Mouse (Mus musculus) stomach, embryonic 15.5 days (tissue): ENCODE results near the gene Cryl1. TPM values are rescaled to one million over a fixed set of nuclear protein-coding genes. Genes with fewer than 3 reads are reported as not detected.

Experiments
- ATAC-seq: fragments of 200-750 bp; cut with Nextera tagmentation; 2 replicates; pipeline ENCODE4 v1.8.0; 2017; ENCODE audit warnings: low read depth, moderate number of reproducible peaks, moderate TSS enrichment; ENCODE audit not compliant: insufficient read depth, low FRiP score
- H3K27ac ChIP-seq: fragments of 300-500 bp; sonication (generic); 2 replicates; pipeline ENCODE4 v1.5.1; 2015; ENCODE audit warnings: mild to moderate bottlenecking, inconsistent platforms
- H3K27me3 ChIP-seq: fragments of 300-500 bp; sonication (generic); replicated peaks from 2 replicates; pipeline ENCODE4 v1.6.1; 2015; ENCODE audit warnings: inconsistent platforms
- H3K36me3 ChIP-seq: fragments of 300-500 bp; sonication (generic); 2 replicates; pipeline ENCODE4 v1.6.1; 2015; ENCODE audit warnings: inconsistent platforms
- H3K4me1 ChIP-seq: fragments of 300-500 bp; sonication (generic); 2 replicates; pipeline ENCODE4 v1.6.1; 2015; ENCODE audit warnings: inconsistent platforms
- H3K4me2 ChIP-seq: fragments of 300-500 bp; sonication (generic); 2 replicates; pipeline ENCODE4 v1.6.1; 2015; ENCODE audit warnings: mild to moderate bottlenecking, inconsistent platforms
- H3K4me3 ChIP-seq: fragments of 300-500 bp; sonication (generic); replicated peaks from 2 replicates; pipeline ENCODE4 v1.5.1; 2015; ENCODE audit warnings: inconsistent platforms
- H3K9ac ChIP-seq: fragments of 300-500 bp; sonication (generic); 2 replicates; pipeline ENCODE4 v1.6.1; 2015; ENCODE audit warnings: inconsistent platforms
- H3K9me3 ChIP-seq: fragments of 300-500 bp; sonication (generic); 2 replicates; pipeline ENCODE4 v1.6.1; 2016; ENCODE audit warnings: inconsistent platforms
- WGBS: fragments of 180-500 bp; shearing (Covaris S2); methylation state at CpG from one replicate; pipeline ENCODE4 v1.1.7; 2015; 5-methylcytosine and 5-hydroxymethylcytosine counted together
- polyA plus RNA-seq: library from polyadenylated mRNA; unstranded; fragments of >200 nt; fragmentation: Nextera tagmentation; extraction: Ambion mirVana; gene quantifications from 2 replicates; pipeline ENCODE4 v1.2.1, GENCODE M21; 2015

The Cryl1 gene
- polyA plus RNA-seq, 1 experiment from 2014 or later, result 37.6 TPM

DNA sequence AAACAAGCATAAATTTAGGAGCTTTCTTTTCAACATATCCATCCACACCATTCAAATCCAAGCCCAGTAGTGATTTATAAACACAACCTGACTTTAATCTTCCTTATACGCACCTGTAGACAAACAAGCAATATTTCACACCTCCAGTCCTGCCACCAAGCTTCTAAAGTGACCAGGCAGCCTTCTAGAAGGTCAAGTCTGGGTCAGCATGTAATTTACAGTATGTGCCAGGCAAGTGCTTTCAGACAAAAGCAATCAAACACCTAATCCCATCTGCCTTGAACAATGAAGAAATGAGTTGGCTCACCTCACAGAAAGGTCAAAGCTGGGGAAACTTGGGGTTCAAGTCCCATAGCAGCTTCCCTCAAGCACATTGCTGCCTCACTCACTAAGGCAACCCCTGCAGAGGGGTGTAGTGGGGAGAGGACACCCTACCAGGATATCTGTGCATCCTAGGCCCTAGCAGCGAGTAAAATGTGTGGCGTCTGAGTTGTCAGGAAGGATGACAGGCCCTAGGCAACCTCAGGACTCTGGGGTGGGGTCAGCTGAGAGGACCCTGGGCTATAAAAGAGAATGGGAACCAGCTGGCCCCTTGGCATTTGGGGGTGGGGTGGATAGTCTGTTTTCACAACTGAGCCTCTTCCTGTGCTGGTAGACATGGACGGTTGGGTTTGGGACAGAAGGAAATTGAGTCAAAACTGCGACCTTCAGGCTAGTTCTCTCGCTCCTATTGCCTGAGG lies 55.8 kb downstream of the Cryl1 start:
- Histone ChIP-seq H3K4me2 (no peak overlapping the region), H3K9ac (no peak overlapping the region), H3K27me3 (no peaks in the 10 kb centered on the region), H3K36me3 (no peaks in the 10 kb centered on the region), H3K27ac (no peak overlapping the region), H3K4me1 (0 out of 2 replicates have a peak, but pooled peaks cover 7% of the 10 kb centered on the region), H3K9me3 (no peaks in the 10 kb centered on the region), H3K4me3 (no peak overlapping the region)
- ATAC-seq, result no peak
- 70% methylated on average over 6 of the region's 6 CpGs for WGBS

- no peak overlapping the region for H3K4me3 ChIP-seq
- ATAC-seq, result no peak
Measured at GRCm38 (mm10) chr14:57338666-57339065, 59.7 kb downstream of the Cryl1 start.

DNA sequence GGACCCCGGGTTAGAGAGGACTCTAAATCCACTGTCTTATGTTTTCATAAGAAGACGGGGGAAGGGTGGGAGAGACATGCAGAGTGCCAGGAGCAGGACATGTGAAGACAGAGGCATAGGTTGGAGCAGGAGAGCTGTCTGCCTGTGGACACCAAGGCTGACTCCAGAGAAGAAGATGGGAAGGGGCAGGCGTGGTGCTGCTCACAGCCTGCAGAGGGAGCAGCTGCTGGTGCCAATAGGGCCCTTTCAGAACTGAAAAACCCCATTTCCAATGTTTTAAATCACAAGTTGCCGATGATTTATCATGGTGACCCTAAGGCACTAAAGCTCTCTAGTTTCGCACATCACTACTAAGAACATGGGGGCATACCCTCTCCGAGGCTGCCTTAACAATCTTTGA lies 63.5 kb downstream of the Cryl1 start:
- Histone ChIP-seq H3K27me3 (no peaks in the 10 kb centered on the region), H3K4me2 (no peak overlapping the region), H3K9me3 (no peaks in the 10 kb centered on the region), H3K4me1 (0 out of 2 replicates have a peak, but pooled peaks cover 3% of the 10 kb centered on the region), H3K36me3 (no peaks in the 10 kb centered on the region), H3K9ac (no peak overlapping the region), H3K27ac (no peak overlapping the region), H3K4me3 (no peak overlapping the region)
- WGBS, result 68% methylated on average over 6 of the region's 6 CpGs
- no peak for ATAC-seq

More at GRCm38 (mm10) chr14:57338666-57339065, 59.7 kb downstream of the Cryl1 start:
- Histone ChIP-seq H3K4me1 (0 out of 2 replicates have a peak, but pooled peaks cover 7% of the 10 kb centered on the region), H3K27ac (0 out of 2 replicates have a peak overlapping the region, but pooled peaks have one; percentile 1), H3K9me3 (no peaks in the 10 kb centered on the region), H3K27me3 (no peaks in the 10 kb centered on the region), H3K9ac (no peak overlapping the region), H3K4me2 (no peak overlapping the region), H3K36me3 (no peaks in the 10 kb centered on the region)
- 35% methylated on average over 6 of the region's 6 CpGs for WGBS

DNA sequence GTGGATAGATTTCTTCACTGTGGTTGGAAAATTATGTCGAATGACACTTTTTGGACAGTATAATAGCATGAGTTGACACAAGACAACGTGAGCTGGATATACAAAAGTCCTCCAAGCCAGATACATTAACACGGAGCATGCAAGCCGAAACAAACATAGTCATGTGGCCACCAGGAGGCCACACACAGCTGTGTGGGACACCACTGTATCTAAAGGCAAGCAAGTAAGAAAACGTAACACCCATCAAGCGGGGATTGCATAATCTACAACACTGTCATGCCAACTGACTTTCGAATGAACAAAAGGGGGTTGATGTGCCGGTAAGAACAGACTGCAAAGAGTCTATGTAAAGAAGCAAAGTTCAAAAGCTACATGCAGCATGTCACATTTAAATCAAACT lies 65.8 kb downstream of the Cryl1 start:
- Histone ChIP-seq H3K9ac (no peak overlapping the region), H3K9me3 (no peaks in the 10 kb centered on the region), H3K4me2 (no peak overlapping the region), H3K36me3 (no peaks in the 10 kb centered on the region), H3K27ac (no peak overlapping the region), H3K27me3 (no peaks in the 10 kb centered on the region), H3K4me1 (no peaks in the 10 kb centered on the region), H3K4me3 (no peak overlapping the region)
- no peak for ATAC-seq
- WGBS, result 72% methylated on average over 8 of the region's 8 CpGs

GRCm38 (mm10) chr14:57331097-57331496 lies 67.2 kb downstream of the Cryl1 start:
- H3K9me3 ChIP-seq, result no peaks in the 10 kb centered on the region
- no peaks in the 10 kb centered on the region for H3K27me3 ChIP-seq
- H3K4me2 ChIP-seq, result no peak overlapping the region
- H3K4me3 ChIP-seq, result no peak overlapping the region
- no peak overlapping the region for H3K27ac ChIP-seq
- no peaks in the 10 kb centered on the region for H3K4me1 ChIP-seq
- H3K36me3 ChIP-seq, result no peaks in the 10 kb centered on the region
- WGBS, result 72% methylated on average over 10 of the region's 10 CpGs
- no peak overlapping the region for H3K9ac ChIP-seq
- no peak for ATAC-seq

- no peak overlapping the region for H3K4me3 ChIP-seq
- no peaks in the 10 kb centered on the region for H3K27me3 ChIP-seq
- ATAC-seq, result no peak
- no peak overlapping the region for H3K4me2 ChIP-seq
- no peak overlapping the region for H3K27ac ChIP-seq
- no peaks in the 10 kb centered on the region for H3K4me1 ChIP-seq
- no peak overlapping the region for H3K9ac ChIP-seq
- 88% methylated on average over 15 of the region's 15 CpGs for WGBS
- no peaks in the 10 kb centered on the region for H3K36me3 ChIP-seq
- no peaks in the 10 kb centered on the region for H3K9me3 ChIP-seq
Measured at GRCm38 (mm10) chr14:57329600-57329999, 68.7 kb downstream of the Cryl1 start.

GRCm38 (mm10) chr14:57326771-57327170 lies 71.6 kb downstream of the Cryl1 start:
- H3K9ac ChIP-seq, result no peak overlapping the region
- 90% methylated on average over 6 of the region's 6 CpGs for WGBS
- ATAC-seq, result no peak
- H3K27ac ChIP-seq, result no peak overlapping the region
- H3K27me3 ChIP-seq, result no peaks in the 10 kb centered on the region
- no peak overlapping the region for H3K4me2 ChIP-seq
- no peak overlapping the region for H3K4me3 ChIP-seq
- no peaks in the 10 kb centered on the region for H3K4me1 ChIP-seq
- H3K36me3 ChIP-seq, result no peaks in the 10 kb centered on the region
- no peaks in the 10 kb centered on the region for H3K9me3 ChIP-seq

DNA sequence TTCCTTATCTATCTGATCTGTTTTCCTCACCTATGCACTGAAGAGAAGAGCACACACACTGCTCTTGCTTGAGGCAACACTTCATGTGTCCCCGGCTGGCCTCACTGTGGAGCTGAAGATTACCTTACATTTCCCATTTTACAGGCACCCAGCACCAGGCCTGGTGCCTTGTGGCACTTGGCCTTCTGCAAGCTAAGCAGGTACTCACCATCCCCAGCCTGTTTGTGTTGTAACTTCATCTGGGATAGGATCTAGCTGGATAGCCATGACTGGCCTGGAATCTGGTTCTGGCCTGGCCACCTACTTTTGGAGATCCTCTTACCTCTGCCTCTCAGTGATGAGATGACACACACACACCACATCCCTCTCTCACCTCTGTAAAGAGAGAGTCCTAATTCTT lies 79.5 kb downstream of the Cryl1 start:
- H3K4me1 ChIP-seq, result no peaks in the 10 kb centered on the region
- H3K27me3 ChIP-seq, result no peaks in the 10 kb centered on the region
- WGBS, result 78% methylated on average over 1 of the region's 1 CpGs
- H3K4me2 ChIP-seq, result no peak overlapping the region
- no peak for ATAC-seq
- no peak overlapping the region for H3K9ac ChIP-seq
- no peak overlapping the region for H3K27ac ChIP-seq
- H3K9me3 ChIP-seq, result no peaks in the 10 kb centered on the region
- H3K4me3 ChIP-seq, result no peak overlapping the region
- no peaks in the 10 kb centered on the region for H3K36me3 ChIP-seq

GRCm38 (mm10) chr14:57316662-57317600 lies 81.4 kb downstream of the Cryl1 start:
- ATAC-seq, result no peak
- Histone ChIP-seq H3K9me3 (no peaks in the 10 kb centered on the region), H3K4me3 (no peak overlapping the region), H3K4me2 (no peak overlapping the region), H3K4me1 (no peaks in the 10 kb centered on the region), H3K36me3 (no peaks in the 10 kb centered on the region), H3K9ac (no peak overlapping the region), H3K27ac (no peak overlapping the region), H3K27me3 (no peaks in the 10 kb centered on the region)
- WGBS, result 50% methylated on average over 16 of the region's 16 CpGs

DNA sequence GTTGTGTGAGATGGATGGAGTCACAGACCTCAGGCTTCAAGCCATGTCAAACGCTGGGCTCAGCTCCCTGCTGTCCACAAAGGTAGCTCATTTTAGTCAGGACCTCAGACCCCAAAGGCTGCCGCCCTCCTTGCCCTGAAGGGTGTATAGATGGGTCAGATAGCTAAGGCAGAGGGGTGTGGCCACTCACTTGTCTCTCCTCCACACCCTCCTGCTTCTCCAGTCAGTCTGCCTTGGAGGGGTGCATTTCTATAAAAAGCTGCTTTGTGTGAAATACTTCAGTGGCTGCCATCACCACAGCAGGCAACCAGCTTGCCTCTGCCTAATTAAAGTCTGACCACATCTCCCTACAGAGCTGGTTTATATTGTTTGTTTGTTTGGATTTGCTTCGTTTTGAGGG lies 82.4 kb downstream of the Cryl1 start:
- no peak overlapping the region for H3K27ac ChIP-seq
- no peak overlapping the region for H3K4me2 ChIP-seq
- H3K27me3 ChIP-seq, result no peaks in the 10 kb centered on the region
- 66% methylated on average over 3 of the region's 3 CpGs for WGBS
- H3K4me3 ChIP-seq, result no peak overlapping the region
- H3K4me1 ChIP-seq, result no peaks in the 10 kb centered on the region
- no peaks in the 10 kb centered on the region for H3K36me3 ChIP-seq
- H3K9ac ChIP-seq, result no peak overlapping the region
- no peak for ATAC-seq
- no peaks in the 10 kb centered on the region for H3K9me3 ChIP-seq

- H3K36me3 ChIP-seq, result no peaks in the 10 kb centered on the region
- H3K27ac ChIP-seq, result no peak overlapping the region
- no peaks in the 10 kb centered on the region for H3K4me1 ChIP-seq
- H3K4me2 ChIP-seq, result no peak overlapping the region
- ATAC-seq, result no peak
- H3K27me3 ChIP-seq, result no peaks in the 10 kb centered on the region
- no peaks in the 10 kb centered on the region for H3K9me3 ChIP-seq
- WGBS, result 71% methylated on average over 7 of the region's 7 CpGs
- H3K4me3 ChIP-seq, result no peak overlapping the region
- no peak overlapping the region for H3K9ac ChIP-seq
Measured at GRCm38 (mm10) chr14:57315551-57315950, 82.8 kb downstream of the Cryl1 start.

DNA sequence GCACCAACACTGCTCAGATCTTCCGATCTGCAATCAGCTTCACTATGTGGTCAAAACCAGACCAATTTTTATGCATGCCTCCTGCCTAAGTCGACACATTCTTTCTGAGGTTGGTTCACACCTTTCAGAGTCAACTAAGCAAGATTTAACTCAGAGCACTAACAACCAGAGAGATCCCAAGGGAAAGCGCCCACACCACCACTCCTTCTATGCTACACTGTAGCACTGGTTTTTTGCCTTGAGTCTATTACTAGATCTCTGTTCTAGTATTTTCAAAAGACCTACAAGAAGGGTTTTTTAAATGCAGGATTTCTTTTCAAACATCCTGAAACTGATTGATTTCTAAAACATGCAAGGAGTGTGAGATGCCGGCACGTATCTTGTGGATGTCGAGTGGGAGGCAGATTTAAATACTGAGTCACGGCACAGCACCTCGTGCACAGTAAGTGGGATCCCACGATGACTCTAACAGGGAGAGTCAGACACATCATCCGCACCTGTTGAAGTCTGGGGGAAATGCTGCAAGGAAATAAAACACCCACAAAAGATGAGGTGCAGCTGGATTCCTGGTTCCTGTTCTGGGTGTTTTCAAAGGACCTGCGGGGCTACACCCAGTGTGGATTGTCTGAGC lies 96.6 kb downstream of the Cryl1 start:
- 77% methylated on average over 11 of the region's 11 CpGs for WGBS
- Histone ChIP-seq H3K9ac (no peak overlapping the region), H3K4me3 (no peak overlapping the region), H3K4me2 (no peak overlapping the region), H3K4me1 (no peaks in the 10 kb centered on the region), H3K27me3 (no peaks in the 10 kb centered on the region), H3K9me3 (no peaks in the 10 kb centered on the region), H3K27ac (no peak overlapping the region), H3K36me3 (no peaks in the 10 kb centered on the region)
- no peak for ATAC-seq
